9 mouse cellular contexts compared by ENCODE assay signal in genomic region chr17:31557124-31557880, GRCm38 (mm10). TPM values are rescaled to one million over a fixed set of nuclear protein-coding genes. Genes with fewer than 3 reads are reported as not detected.
DNase-seq lines count a peak whose midpoint lies in the region; ATAC-seq and TF ChIP-seq lines count a peak whose summit lies in the region.
"Had no signal": no experiment of that assay in that cellular context is flagged by ENCODE, and none has a peak within 500 bp of the region (broad histone marks: within the 10 kb centered on the region; RNA-seq: fewer than 3 reads in every experiment).

No protein-coding gene starts in this region.

- peak overlapping the region; percentile 34 for H3K4me2 ChIP-seq in intestine, embryonic 14.5 days (ENCODE audit: low read length)
- no peak overlapping the region for H3K4me2 ChIP-seq in midbrain, embryonic 15.5 days

- H3K9ac ChIP-seq in intestine, embryonic 14.5 days (ENCODE audit: low read length): no peak overlapping the region
- no peak overlapping the region for H3K9ac ChIP-seq in midbrain, embryonic 15.5 days

- H3K9me3 ChIP-seq in intestine, embryonic 14.5 days (ENCODE audit: control insufficient read depth, low read length): no peaks in the 10 kb centered on the region
- no peaks in the 10 kb centered on the region for H3K9me3 ChIP-seq in midbrain, embryonic 15.5 days

- intact Hi-C loops in gastrocnemius, adult 2 months (cut with DNase I): no loop called here

- H3K27ac ChIP-seq in gastrocnemius, adult 2 months: peak overlapping the region; percentile 35
- H3K27ac ChIP-seq in intestine, embryonic 14.5 days (ENCODE audit: low read depth): peak overlapping the region; percentile 73
- H3K27ac ChIP-seq in midbrain, embryonic 15.5 days: peak overlapping the region; percentile 40

- H3K79me2 ChIP-seq in C2C12 (ENCODE audit: control insufficient read depth, insufficient read depth): no peaks in the 10 kb centered on the region

- H3K4me1 ChIP-seq in intestine, embryonic 14.5 days (replicated peaks; ENCODE audit: control insufficient read depth, insufficient read depth, low read length): peaks cover 22% of the 10 kb centered on the region
- H3K4me1 ChIP-seq in midbrain, embryonic 15.5 days: peaks cover 10% of the 10 kb centered on the region; the same call in 1 of the 2 replicates

- 32% methylated on average over 11 of the region's 11 CpGs for WGBS in intestine, embryonic 14.5 days
- WGBS in midbrain, embryonic 15.5 days: 64% methylated on average over 11 of the region's 11 CpGs

- TF ChIP-seq CTCF in C2C12 (IDR thresholded peaks at IDR 0.05; ENCODE audit: control insufficient read depth, insufficient read depth, insufficient read length): no peak
- TF ChIP-seq CTCF in gastrocnemius, adult 2 months (IDR thresholded peaks at IDR 0.05): no peak

- no peak overlapping the region for H3K4me3 ChIP-seq in C2C12 (ENCODE audit: insufficient read depth, poor library complexity, severe bottlenecking)
- peak overlapping the region; percentile 26 for H3K4me3 ChIP-seq in gastrocnemius, adult 2 months
- H3K4me3 ChIP-seq in intestine, embryonic 14.5 days (ENCODE audit: low read depth, low read length): no peak overlapping the region
- no peak overlapping the region for H3K4me3 ChIP-seq in midbrain, embryonic 15.5 days
- H3K4me3 ChIP-seq: erythroblast, embryonic 14.5 days had no signal

- H3ac ChIP-seq in C2C12 (ENCODE audit: control insufficient read depth, insufficient read length, low read depth): no peak overlapping the region

- H3K36me3 ChIP-seq in C2C12 (ENCODE audit: control insufficient read depth, insufficient read depth): no peaks in the 10 kb centered on the region
- no peaks in the 10 kb centered on the region for H3K36me3 ChIP-seq in intestine, embryonic 14.5 days (ENCODE audit: control insufficient read depth, insufficient read depth, low read length)
- no peaks in the 10 kb centered on the region for H3K36me3 ChIP-seq in midbrain, embryonic 15.5 days (replicated peaks)

- peak; percentile 2 for DNase-seq in MEL-GATA-1-ER (ENCODE audit: extremely low read depth, low read depth)
- DNase-seq in gastrocnemius, adult 2 months: peak; percentile 38
- DNase-seq in intestine, embryonic 14.5 days (ENCODE audit: low spot score): peak; percentile 77
- DNase-seq in urinary bladder, adult 18-20 months (ENCODE audit: low spot score in 2 of 2): no peak
- no peak for DNase-seq in natural killer cell, adult 2 months (ENCODE audit: low spot score in 2 of 2)

- H3K27me3 ChIP-seq in C2C12 (ENCODE audit: control insufficient read depth, insufficient read depth, insufficient read length): no peaks in the 10 kb centered on the region
- H3K27me3 ChIP-seq in intestine, embryonic 14.5 days (replicated peaks; ENCODE audit: control insufficient read depth, insufficient read depth, low read length): no peaks in the 10 kb centered on the region
- H3K27me3 ChIP-seq in midbrain, embryonic 15.5 days (replicated peaks): no peaks in the 10 kb centered on the region

- peak; percentile 78 for ATAC-seq in intestine, embryonic 14.5 days (replicated peaks; ENCODE audit: low FRiP score, low TSS enrichment, low read depth)
- peak; percentile 39; the same call in 1 of the 2 replicates for ATAC-seq in midbrain, embryonic 15.5 days (replicated peaks)
- no peak for ATAC-seq in activated CD4-positive, CD25-positive, alpha-beta regulatory T cell, adult 4 months

- no peaks in the 10 kb centered on the region for H3K79me3 ChIP-seq in C2C12 (ENCODE audit: low read depth)

TF ChIP-seq in C2C12, 6 proteins besides CTCF, POLR2A, EP300 and RAD21:
- peak; percentile 52 for TF ChIP-seq MYOD1 (IDR thresholded peaks at IDR 0.05; ENCODE audit: control insufficient read depth, insufficient read length, low read depth)
- no peak for TF ChIP-seq USF1 (IDR thresholded peaks at IDR 0.05; ENCODE audit: low read depth)

RNA-seq across cellular contexts. Expression of gene Pknox1, which starts 7.2 kb away (rescaled TPM):
- 13.6 TPM for polyA plus RNA-seq in C2C12 (2012; fragmentation: generic; extraction: Trizol)
- 1 to 10 TPM; 7.0 to 7.1 TPM for total RNA-seq in gastrocnemius, adult 2 months (2021)
- 39.4 and 43.5 TPM in 2 replicates for polyA plus RNA-seq in intestine, embryonic 14.5 days (2014; fragmentation: Nextera tagmentation; extraction: Ambion mirVana)
- 21.0 and 21.6 TPM in 2 replicates for polyA plus RNA-seq in midbrain, embryonic 15.5 days (2015; fragmentation: Nextera tagmentation; extraction: Ambion mirVana)
- 10 to 100 TPM; 42.0 to 44.1 TPM for polyA plus RNA-seq in activated CD4-positive, CD25-positive, alpha-beta regulatory T cell, adult 4 months (2017; shearing (Covaris generic))

RNA-seq across cellular contexts. Expression of gene Ndufv3, which starts 37.4 kb away (rescaled TPM):
- 178 TPM for polyA plus RNA-seq in C2C12 (2012; fragmentation: generic; extraction: Trizol)
- total RNA-seq in gastrocnemius, adult 2 months (2021): 100 to 1,000 TPM; 451 to 524 TPM
- polyA plus RNA-seq in intestine, embryonic 14.5 days (2014; fragmentation: Nextera tagmentation; extraction: Ambion mirVana): 386 and 427 TPM in 2 replicates
- 426 and 433 TPM in 2 replicates for polyA plus RNA-seq in midbrain, embryonic 15.5 days (2015; fragmentation: Nextera tagmentation; extraction: Ambion mirVana)
- polyA plus RNA-seq in activated CD4-positive, CD25-positive, alpha-beta regulatory T cell, adult 4 months (2017; shearing (Covaris generic)): 100 to 1,000 TPM; 248 to 290 TPM

RNA-seq across cellular contexts. Expression of gene Wdr4, which starts 37.5 kb away (rescaled TPM):
- 48.5 TPM for polyA plus RNA-seq in C2C12 (2012; fragmentation: generic; extraction: Trizol)
- 1 to 10 TPM; 4.3 to 7.7 TPM for total RNA-seq in gastrocnemius, adult 2 months (2021)
- 49.1 and 53.1 TPM in 2 replicates for polyA plus RNA-seq in intestine, embryonic 14.5 days (2014; fragmentation: Nextera tagmentation; extraction: Ambion mirVana)
- 42.2 and 45.3 TPM in 2 replicates for polyA plus RNA-seq in midbrain, embryonic 15.5 days (2015; fragmentation: Nextera tagmentation; extraction: Ambion mirVana)
- 10 to 100 TPM; 14.4 to 16.2 TPM for polyA plus RNA-seq in activated CD4-positive, CD25-positive, alpha-beta regulatory T cell, adult 4 months (2017; shearing (Covaris generic))

Comparison
In these comparisons a context has a peak if more than half of its experiments do, and no peak if none do; other contexts are left out.
1. DNase-seq: peak in MEL-GATA-1-ER (single experiment), gastrocnemius, adult 2 months (single experiment) and intestine, embryonic 14.5 days (single experiment); none in urinary bladder, adult 18-20 months (0 of 2) and natural killer cell, adult 2 months (0 of 2).
2. Peak in every context shown above with its lines, with median percentiles within 50 percentile points of each other: H3K27ac ChIP-seq.